Mouse (Mus musculus) cortical plate, adult 2 months (tissue): ENCODE data around the gene Fbxw21. TPM values are rescaled to one million over a fixed set of nuclear protein-coding genes. Genes with fewer than 3 reads are reported as not detected.
"Not testable (repeated sequence)": the region's sequence is repeated elsewhere in the genome, so short reads cannot be mapped to it uniquely, and the experiment has no call there.

ENCODE experiments used
- H3K27ac ChIP-seq: fragments of 200-500 bp; 2 replicates; pipeline ENCODE4 v1.5.1; 2012; ENCODE audit warnings: low read length, control low read depth, inconsistent platforms; ENCODE audit not compliant: insufficient read depth
- H3K4me1 ChIP-seq: fragments of 200-500 bp; 2 replicates; pipeline ENCODE4 v1.6.1; 2011; ENCODE audit warnings: low read length; ENCODE audit not compliant: control insufficient read depth, insufficient read depth
- H3K4me3 ChIP-seq: fragments of 200-500 bp; 2 replicates; pipeline ENCODE4 v1.5.1; 2011; ENCODE audit warnings: mild to moderate bottlenecking, low read length, control low read depth; ENCODE audit not compliant: insufficient read depth
- CTCF ChIP-seq: fragments of 200-500 bp; IDR thresholded peaks from 2 replicates; pipeline ENCODE4 v1.5.1; 2011; ENCODE audit warnings: mild to moderate bottlenecking, control low read depth, low read length; ENCODE audit not compliant: insufficient read depth; ENCODE audit errors: extremely low read depth
- POLR2A ChIP-seq: fragments of 200-500 bp; IDR thresholded peaks from 2 replicates; pipeline ENCODE4 v1.6.1; 2011; ENCODE audit warnings: mild to moderate bottlenecking, low read length, control low read depth; ENCODE audit not compliant: insufficient read depth; ENCODE audit errors: extremely low read depth
- polyA plus RNA-seq: library from polyadenylated mRNA; depleted of rRNA; stranded (reverse); fragments of >200 nt; gene quantifications from 2 replicates; pipeline ENCODE4 v1.2.3, GENCODE M21; 2012; rRNA removed

Gene Fbxw21
- not detected in 2 replicates for polyA plus RNA-seq

DNA sequence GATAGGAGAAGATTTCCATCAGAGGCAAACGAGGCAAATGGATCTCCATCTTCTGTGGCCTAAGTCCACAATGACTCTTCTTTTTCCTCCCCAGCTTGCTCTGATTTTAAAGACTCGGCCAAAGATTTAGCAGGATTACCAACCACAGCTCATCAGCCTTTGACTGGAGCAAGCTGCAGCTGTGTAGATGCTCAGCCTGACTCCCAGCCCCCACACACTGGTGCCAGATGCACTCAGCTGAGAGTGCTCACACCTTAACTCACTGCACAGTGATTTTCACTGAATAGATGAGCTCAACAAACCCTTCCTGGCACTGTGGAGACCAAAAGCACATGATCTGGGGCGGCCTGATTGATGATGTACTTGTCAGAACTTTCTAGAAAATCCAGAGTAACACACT is at the start of gene Fbxw21:
TSS of gene Fbxw21 (minus strand) at position 101 of the 400 bp plus-strand sequence.
- Histone ChIP-seq H3K4me1 (no peaks in the 10 kb centered on the region), H3K27ac (no peak within 1 kb of the TSS), H3K4me3 (no peak within 1 kb of the TSS)
- no peak for TF ChIP-seq CTCF
- TF ChIP-seq POLR2A = no peak

DNA sequence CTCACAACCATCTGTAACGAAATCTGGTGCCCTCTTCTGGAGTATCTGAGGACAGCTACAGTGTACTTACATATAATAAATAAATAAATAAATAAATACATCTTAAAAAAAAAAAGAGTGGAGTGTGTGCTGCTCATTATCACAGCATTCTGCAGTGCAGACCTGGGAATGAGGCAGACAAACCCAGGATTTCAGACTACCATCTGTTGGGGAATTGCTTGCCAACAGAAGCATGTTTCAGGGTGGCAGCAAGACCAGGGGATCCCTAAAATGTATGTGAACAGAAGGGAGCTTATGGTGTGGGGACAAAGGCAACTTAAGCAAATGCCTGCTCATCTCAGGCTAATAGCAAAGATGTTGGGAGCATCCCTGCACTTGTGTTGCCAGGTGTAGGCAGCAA is 39.5 kb upstream of the Fbxw21 start:
- not testable (repeated sequence) for H3K4me3 ChIP-seq, H3K4me1 ChIP-seq, H3K27ac ChIP-seq

DNA sequence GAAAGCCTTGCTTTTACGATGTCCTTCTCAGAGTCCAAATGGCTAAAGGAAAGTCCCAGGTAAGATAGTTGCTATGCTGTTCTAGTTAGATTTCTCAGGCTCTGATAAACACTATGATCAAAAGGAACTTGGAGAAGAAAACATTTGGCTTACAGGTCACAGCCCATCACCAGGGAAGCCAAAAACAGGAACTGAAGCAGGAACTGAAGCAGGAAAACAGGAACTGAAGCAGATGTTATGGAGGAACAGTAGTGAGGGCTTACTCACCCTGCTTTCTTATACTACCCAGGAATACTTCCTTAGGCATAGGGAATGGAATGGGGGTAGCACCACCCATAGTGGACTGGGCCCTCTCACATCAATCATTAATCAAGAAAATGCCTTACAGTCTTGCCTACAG is 38.5 kb upstream of the Fbxw21 start:
- Histone ChIP-seq H3K4me3 (no peak overlapping the region), H3K27ac (no peak overlapping the region), H3K4me1 (no peaks in the 10 kb centered on the region)
- no peak for TF ChIP-seq CTCF
- TF ChIP-seq POLR2A = no peak

DNA sequence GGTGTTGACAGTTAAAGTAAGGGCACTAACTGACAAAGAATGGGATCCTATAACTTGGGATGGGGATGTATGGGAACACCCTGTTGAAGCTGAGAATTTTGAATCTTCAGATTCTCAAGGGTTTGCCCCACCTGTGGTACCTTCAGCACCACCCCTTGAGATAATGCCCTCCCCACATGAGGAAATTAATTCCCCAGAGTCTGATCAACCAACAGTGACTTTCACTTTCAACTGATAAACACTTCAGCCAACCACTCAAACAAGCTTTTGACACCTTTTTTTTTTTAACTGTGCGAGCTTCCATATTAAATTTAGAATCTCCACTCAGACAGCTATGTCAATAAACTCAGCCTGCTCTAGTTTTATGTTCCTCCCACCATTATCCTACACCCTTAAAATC is 37.5 kb upstream of the Fbxw21 start:
- TF ChIP-seq CTCF = no peak
- no peak for TF ChIP-seq POLR2A

DNA sequence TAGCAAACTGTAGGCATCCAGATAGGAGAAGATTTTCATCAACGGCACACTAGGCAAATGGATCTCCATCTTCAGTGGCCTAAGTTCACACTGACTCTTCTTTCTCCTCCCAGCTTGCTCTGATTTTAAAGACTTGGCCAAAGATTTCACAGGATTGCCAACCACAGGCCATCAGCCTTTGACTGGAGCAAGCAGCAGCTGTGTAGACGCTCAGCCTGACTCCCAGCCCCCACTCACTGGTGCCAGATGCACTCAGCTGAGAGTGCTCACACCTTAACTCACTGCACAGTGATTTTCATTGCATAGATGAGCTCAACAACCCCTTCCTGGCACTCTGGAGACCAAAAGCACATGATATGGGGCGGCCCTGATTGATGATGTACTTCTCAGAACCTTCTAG is 34.0 kb upstream of the Fbxw21 start, which contains the start of gene Fbxw13:
TSS of gene Fbxw13 (minus strand) at position 101 of the 400 bp plus-strand sequence.
- H3K4me3 ChIP-seq, H3K4me1 ChIP-seq, H3K27ac ChIP-seq: not testable (repeated sequence)

More for the DNA sequence above, 37.5 kb upstream of the Fbxw21 start:
- Histone ChIP-seq H3K4me1 (no peaks in the 10 kb centered on the region), H3K27ac (no peak overlapping the region), H3K4me3 (no peak overlapping the region)

DNA sequence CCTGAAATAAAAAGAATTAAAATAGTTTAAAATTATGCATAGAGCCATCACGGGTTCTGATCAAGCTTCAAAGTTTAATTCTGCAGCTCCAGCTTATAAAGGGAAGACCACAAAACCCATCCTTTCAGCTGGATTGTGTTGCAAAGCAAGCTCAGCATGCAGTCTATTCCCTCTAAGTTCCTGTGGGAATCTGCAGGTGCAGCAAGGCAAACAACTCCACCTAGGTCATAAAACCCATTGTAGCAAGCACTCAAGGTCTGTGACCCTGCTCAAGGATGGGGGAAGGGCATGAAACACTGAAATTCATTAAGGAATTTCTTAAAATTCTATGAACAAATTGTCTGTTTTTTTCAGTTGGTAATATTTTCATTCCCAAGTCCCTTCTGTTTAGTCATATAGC is 15.4 kb upstream of the Fbxw21 start:
- no peak for TF ChIP-seq CTCF
- TF ChIP-seq POLR2A = no peak
- Histone ChIP-seq H3K27ac (no peak overlapping the region), H3K4me1 (no peaks in the 10 kb centered on the region), H3K4me3 (no peak overlapping the region)

DNA sequence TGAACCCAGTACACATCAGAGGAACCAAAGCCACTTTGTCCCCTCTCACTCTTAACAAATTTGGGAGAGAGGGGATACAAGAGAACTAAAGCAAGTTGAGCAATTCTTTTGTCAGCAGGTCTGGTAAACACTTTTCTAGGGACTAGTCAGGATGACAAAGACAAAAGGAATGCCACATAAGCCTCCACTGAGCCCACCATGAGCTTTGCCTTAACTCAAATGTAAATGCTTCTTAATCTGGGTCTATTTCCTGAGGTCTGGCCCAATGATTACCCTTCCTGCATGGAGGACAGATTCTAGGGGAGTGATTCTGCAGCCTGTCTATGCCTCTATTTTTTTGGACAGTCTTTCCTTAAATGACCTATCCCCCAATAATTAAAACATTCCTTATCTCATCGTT is 14.5 kb upstream of the Fbxw21 start:
- Histone ChIP-seq H3K27ac (no peak overlapping the region), H3K4me1 (no peaks in the 10 kb centered on the region), H3K4me3 (no peak overlapping the region)
- TF ChIP-seq POLR2A (no peak), CTCF (no peak)

DNA sequence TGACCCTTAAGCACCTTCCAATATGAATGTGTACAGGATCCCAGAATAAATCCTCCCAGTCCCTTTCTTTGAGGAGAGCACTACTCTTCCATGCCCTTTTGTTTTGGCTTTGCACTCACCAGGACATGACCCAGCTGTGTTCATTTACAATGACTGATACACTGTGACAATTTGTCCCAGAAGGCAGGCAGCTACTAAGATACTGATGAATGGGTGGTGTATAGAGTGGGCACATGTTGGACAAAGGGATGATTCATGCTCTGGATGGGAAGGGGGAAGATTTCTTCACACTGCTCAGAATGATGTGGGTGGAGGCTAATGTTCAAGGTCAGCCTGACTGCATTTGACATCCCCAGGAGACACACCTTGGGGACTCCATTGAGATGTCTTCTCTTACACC is 5.5 kb upstream of the Fbxw21 start:
- Histone ChIP-seq H3K4me1 (no peaks in the 10 kb centered on the region), H3K27ac (no peak overlapping the region), H3K4me3 (no peak overlapping the region)
- TF ChIP-seq CTCF (no peak), POLR2A (no peak)

DNA sequence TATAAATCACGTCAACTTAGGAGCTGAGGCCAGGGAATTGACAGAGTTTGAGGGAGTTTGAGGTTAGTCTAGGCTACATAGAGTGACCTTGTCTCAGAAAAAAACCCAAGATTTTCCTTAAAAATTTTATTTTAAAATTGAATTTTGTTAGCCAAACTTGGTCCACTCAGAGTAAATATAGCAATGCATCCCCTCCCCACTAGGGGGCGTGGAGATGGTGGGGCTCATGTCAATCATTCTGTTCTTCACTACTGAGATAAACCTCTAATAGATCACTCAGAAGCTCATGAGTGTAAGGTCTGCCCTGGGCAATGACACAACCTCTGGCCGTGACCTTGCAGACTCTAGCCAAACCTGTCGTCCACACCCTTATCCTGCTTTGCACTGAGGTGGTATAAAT is 21.4 kb downstream of the Fbxw21 start:
- not testable (repeated sequence) for H3K4me3 ChIP-seq, H3K4me1 ChIP-seq, H3K27ac ChIP-seq

DNA sequence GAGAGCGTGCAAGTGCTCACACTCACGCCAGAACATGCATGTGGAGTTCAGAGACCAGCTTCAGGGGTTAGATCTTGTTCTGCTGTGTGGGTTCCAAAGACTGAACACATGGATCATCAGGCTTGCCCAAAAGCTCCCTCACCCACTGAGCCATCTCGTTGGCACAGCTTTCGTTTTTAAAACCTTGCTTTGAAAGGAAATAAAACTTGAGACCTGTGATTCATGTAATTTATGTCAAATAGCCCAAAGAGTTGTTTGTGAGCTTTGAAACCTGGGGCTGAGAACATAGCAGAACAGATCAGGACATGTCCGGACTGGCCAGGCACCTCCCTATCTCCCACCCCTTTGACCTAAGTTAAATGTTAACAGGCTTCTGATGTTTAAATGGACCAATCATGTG is 31.8 kb downstream of the Fbxw21 start:
- Histone ChIP-seq H3K4me3 (no peak overlapping the region), H3K4me1 (no peaks in the 10 kb centered on the region), H3K27ac (no peak overlapping the region)
- TF ChIP-seq CTCF (no peak), POLR2A (no peak)

DNA sequence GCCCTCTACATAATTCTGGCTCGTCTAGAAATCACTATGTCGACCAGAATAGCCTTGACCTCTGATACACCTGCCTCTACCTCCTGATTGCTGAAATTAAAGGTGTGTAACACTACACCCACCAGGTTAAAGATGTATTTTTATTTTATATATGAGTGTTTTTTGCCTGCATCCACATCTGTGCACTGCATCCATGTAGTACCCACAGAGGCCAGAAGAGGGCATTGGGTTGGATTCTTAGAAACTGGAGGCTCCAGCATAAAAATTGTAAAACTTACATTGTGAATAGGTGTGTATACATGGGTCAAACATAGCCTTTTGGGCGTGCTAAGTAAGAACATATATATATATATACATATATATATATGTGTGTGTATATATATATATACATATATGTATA is 33.6 kb downstream of the Fbxw21 start:
- Histone ChIP-seq H3K4me1 (no peaks in the 10 kb centered on the region), H3K4me3 (no peak overlapping the region), H3K27ac (no peak overlapping the region)
- TF ChIP-seq POLR2A (no peak), CTCF (peak; percentile 28; the same call in 1 of the 2 replicates)
